Mouse (Mus musculus) ES-E14 (cell line): ENCODE measurements around the gene Col8a1. TPM values are rescaled to one million over a fixed set of nuclear protein-coding genes. Genes with fewer than 3 reads are reported as not detected.

ENCODE experiments used
- DNase-seq: peaks from one replicate; pipeline ENCODE4 v3.0.0-alpha.2; 2013; ENCODE audit warnings: low read depth, low spot score
- H3K27ac ChIP-seq: 2 replicates; pipeline ENCODE4 v1.5.1; 2012; ENCODE audit warnings: low read depth, mild to moderate bottlenecking, low read length, moderate library complexity, mixed read lengths; ENCODE audit not compliant: poor library complexity, insufficient read depth, severe bottlenecking
- H3K36me3 ChIP-seq: 2 replicates; pipeline ENCODE4 v1.6.1; 2012; ENCODE audit warnings: mild to moderate bottlenecking, low read length, moderate library complexity, mixed read lengths; ENCODE audit not compliant: control insufficient read depth, poor library complexity, insufficient read depth, severe bottlenecking
- H3K4me1 ChIP-seq, 2 experiments: fragments of 150-350 bp in 1 of 2; sonication (generic) in 1 of 2; 2 replicates each; pipeline ENCODE4 v1.6.1; 2012; ENCODE audit warnings: low read length in 2 of 2, mild to moderate bottlenecking in 1 of 2, mixed read lengths in 1 of 2; ENCODE audit not compliant: control insufficient read depth in 2 of 2, insufficient read depth in 2 of 2, poor library complexity in 1 of 2
- H3K4me3 ChIP-seq, 2 experiments: fragments of 150-350 bp in 1 of 2; sonication (generic) in 1 of 2; 2 replicates each; pipeline ENCODE4 v1.5.1; 2012; ENCODE audit warnings: low read length in 2 of 2, low read depth in 1 of 2, mild to moderate bottlenecking in 1 of 2, mixed read lengths in 1 of 2; ENCODE audit not compliant: insufficient read depth in 1 of 2, poor library complexity in 1 of 2, severe bottlenecking in 1 of 2
- H3K9ac ChIP-seq: 2 replicates; pipeline ENCODE4 v1.6.1; 2012; ENCODE audit warnings: low read depth, mild to moderate bottlenecking, low read length, mixed read lengths; ENCODE audit not compliant: poor library complexity, insufficient read depth, severe bottlenecking
- H3K9me3 ChIP-seq: fragments of 150-350 bp; sonication (generic); 2 replicates; pipeline ENCODE4 v1.6.1; 2012; ENCODE audit warnings: low read depth, mild to moderate bottlenecking, low read length; ENCODE audit not compliant: control insufficient read depth, insufficient read depth
- CHD2 ChIP-seq: IDR thresholded peaks from 2 replicates; pipeline ENCODE4 v1.6.1; 2014; ENCODE audit warnings: mild to moderate bottlenecking, low read depth, low read length, inconsistent platforms
- HCFC1 ChIP-seq: IDR thresholded peaks from 2 replicates; pipeline ENCODE4 v1.6.1; 2012; ENCODE audit warnings: low read length, inconsistent platforms, borderline replicate concordance; ENCODE audit not compliant: insufficient read depth
- MAFK ChIP-seq: IDR thresholded peaks from 2 replicates; pipeline ENCODE4 v1.6.1; 2014; ENCODE audit warnings: mild to moderate bottlenecking, low read depth, low read length, inconsistent platforms; ENCODE audit not compliant: insufficient read depth
- ZC3H11A ChIP-seq: IDR thresholded peaks from 2 replicates; pipeline ENCODE4 v1.6.1; 2012; ENCODE audit warnings: low read depth, mild to moderate bottlenecking, inconsistent platforms, low read length, borderline replicate concordance
- ZNF384 ChIP-seq: IDR thresholded peaks from 2 replicates; pipeline ENCODE4 v1.6.1; 2012; ENCODE audit warnings: low read depth, low read length, inconsistent platforms
- in situ Hi-C, 2 experiments: fragments of 600-800 bp; cut with MboI; formaldehyde crosslinking; loops; one replicate each; pipeline ENCODE4 v1.15.1; 2025; ENCODE audit warnings: low sequenced_read_pairs in 2 of 2, inconsistent platforms in 1 of 2; ENCODE audit not compliant: unreplicated experiment in 2 of 2
- total RNA-seq: library from RNA; depleted of rRNA; stranded (reverse); fragments of 300-350 nt; gene quantifications from 2 replicates; pipeline ENCODE4 v1.2.3, GENCODE M21; 2012

The Col8a1 gene
- total RNA-seq, 1 experiment: 9.2 TPM

- in situ Hi-C loops: no loop called here
- DNase-seq: no peak
- Histone ChIP-seq H3K9ac (no peak overlapping the region), H3K27ac (no peak overlapping the region), H3K9me3 (no peaks in the 10 kb centered on the region), H3K4me3 (no peak overlapping the region), H3K36me3 (no peaks in the 10 kb centered on the region), H3K4me1 (no peaks in the 10 kb centered on the region)
- no peak for TF ChIP-seq ZC3H11A
- TF ChIP-seq HCFC1: no peak
- no peak for TF ChIP-seq CHD2
- TF ChIP-seq MAFK: no peak
- TF ChIP-seq ZNF384: no peak
These were observed 82.9 kb downstream of the Col8a1 start for GRCm38 (mm10) chr16:57671637-57672036.

GRCm38 (mm10) chr16:57669348-57669747 is 85.2 kb downstream of the Col8a1 start:
- H3K36me3 ChIP-seq: no peaks in the 10 kb centered on the region
- H3K27ac ChIP-seq: no peak overlapping the region
- no peaks in the 10 kb centered on the region for H3K4me1 ChIP-seq
- peak; percentile 40 for DNase-seq
- no peak overlapping the region for H3K4me3 ChIP-seq
- no peaks in the 10 kb centered on the region for H3K9me3 ChIP-seq
- H3K9ac ChIP-seq: no peak overlapping the region
- in situ Hi-C loops: loop anchor here in 1 of 2 experiments (10.0 kb wide), 1 partner anchor 615 kb away; no protein-coding TSS in a partner anchor
- TF ChIP-seq ZC3H11A (peak; percentile 65), CHD2 (no peak)

GRCm38 (mm10) chr16:57662661-57663060 is 91.9 kb downstream of the Col8a1 start:
- DNase-seq: no peak
- TF ChIP-seq ZC3H11A (no peak), CHD2 (no peak), ZNF384 (no peak), HCFC1 (no peak), MAFK (no peak)
- H3K9me3 ChIP-seq: no peaks in the 10 kb centered on the region
- H3K9ac ChIP-seq: no peak overlapping the region
- H3K36me3 ChIP-seq: no peaks in the 10 kb centered on the region
- no peaks in the 10 kb centered on the region for H3K4me1 ChIP-seq
- H3K4me3 ChIP-seq: no peak overlapping the region
- in situ Hi-C loops: loop anchor here in 1 of 2 experiments (10.0 kb wide), 1 partner anchor 622 kb away; no protein-coding TSS in a partner anchor
- H3K27ac ChIP-seq: no peak overlapping the region

GRCm38 (mm10) chr16:57649888-57650287 is 104.6 kb downstream of the Col8a1 start:
- H3K4me3 ChIP-seq: no peak overlapping the region
- no peaks in the 10 kb centered on the region for H3K4me1 ChIP-seq
- no peak for DNase-seq
- in situ Hi-C loops: no loop called here
- no peak overlapping the region for H3K9ac ChIP-seq
- H3K27ac ChIP-seq: no peak overlapping the region
- H3K36me3 ChIP-seq: no peaks in the 10 kb centered on the region
- no peaks in the 10 kb centered on the region for H3K9me3 ChIP-seq
- TF ChIP-seq MAFK (no peak), HCFC1 (no peak), ZNF384 (no peak), ZC3H11A (no peak)

- Histone ChIP-seq H3K36me3 (no peaks in the 10 kb centered on the region), H3K9me3 (no peaks in the 10 kb centered on the region), H3K9ac (no peak overlapping the region), H3K4me1 (no peaks in the 10 kb centered on the region), H3K4me3 (no peak overlapping the region), H3K27ac (no peak overlapping the region)
- DNase-seq: no peak
- in situ Hi-C loops: no loop called here
- no peak for TF ChIP-seq HCFC1
- TF ChIP-seq ZNF384: no peak
- no peak for TF ChIP-seq ZC3H11A
These were observed 113.1 kb downstream of the Col8a1 start for GRCm38 (mm10) chr16:57641346-57641885.
